Mouse (Mus musculus): ENCODE measurements around the gene Phykpl.
A peak's percentile ranks its signal among the peaks of the same experiment; 100 is the strongest.
"Not testable (repeated sequence)": the region's sequence is repeated elsewhere in the genome, so short reads cannot be mapped to it uniquely, and the experiment has no call there.

Phykpl gene

DNA sequence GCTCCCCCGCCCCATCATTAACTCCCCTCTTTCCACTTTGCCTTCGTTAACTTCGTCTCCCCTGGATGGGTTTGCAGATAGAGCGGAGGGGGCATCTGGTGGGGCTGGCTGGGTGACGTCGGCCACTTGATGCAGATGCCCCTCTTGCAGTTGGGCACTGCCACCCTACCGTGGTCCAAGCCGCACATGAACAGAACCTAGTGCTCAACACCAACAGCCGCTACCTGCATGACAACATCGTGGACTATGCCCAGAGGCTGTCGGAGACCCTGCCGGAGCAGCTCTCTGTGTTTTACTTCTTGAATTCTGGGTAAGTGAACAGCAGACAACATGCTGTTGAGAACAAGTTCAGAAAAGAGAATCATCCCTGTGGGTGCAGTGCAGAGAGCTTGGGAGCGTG, 1.9 kb downstream of the Phykpl start:
- DNase-seq (ENCODE audit: low spot score), result no peak

DNA sequence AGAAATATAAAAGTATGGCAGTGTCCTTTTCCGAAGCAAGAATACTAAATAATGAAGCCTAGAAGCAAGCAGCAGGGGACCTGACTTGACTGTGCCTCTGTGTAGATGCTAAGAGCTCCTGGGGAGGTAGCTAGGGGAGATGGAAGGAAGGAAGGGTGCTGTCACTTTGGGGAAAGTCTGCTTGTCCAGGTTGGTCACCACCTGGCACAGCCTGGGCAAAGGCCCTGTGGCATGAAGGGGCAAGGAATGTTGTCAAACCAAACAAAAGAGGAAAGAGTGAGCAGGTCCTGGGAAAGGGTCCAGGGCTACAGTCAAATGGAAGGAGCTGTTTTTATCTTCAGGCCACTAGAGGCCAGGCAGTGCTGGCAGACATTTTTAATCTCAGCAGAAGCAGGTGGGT, 2.5 kb downstream of the Phykpl start:
- no peak for DNase-seq (ENCODE audit: low spot score)

DNA sequence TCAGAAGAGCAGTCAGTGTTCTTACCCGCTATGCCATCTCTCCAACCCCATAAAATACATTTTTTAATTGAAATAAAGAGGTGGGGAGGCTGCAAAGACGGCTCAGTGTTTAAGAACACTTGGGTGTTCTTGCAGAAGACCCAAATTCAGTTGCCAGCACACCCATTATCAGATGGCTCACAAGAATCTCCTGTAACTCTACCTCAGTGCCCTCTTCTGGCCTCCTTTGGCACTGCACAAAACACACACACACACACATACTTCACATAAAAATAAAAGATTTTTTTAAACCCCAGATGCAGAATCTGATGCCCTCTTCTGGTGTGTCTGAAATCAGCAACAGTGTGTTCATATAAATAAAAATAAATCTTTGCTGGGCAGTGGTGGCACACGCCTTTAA, 4.3 kb downstream of the Phykpl start:
- no peak for DNase-seq (ENCODE audit: low spot score)

DNA sequence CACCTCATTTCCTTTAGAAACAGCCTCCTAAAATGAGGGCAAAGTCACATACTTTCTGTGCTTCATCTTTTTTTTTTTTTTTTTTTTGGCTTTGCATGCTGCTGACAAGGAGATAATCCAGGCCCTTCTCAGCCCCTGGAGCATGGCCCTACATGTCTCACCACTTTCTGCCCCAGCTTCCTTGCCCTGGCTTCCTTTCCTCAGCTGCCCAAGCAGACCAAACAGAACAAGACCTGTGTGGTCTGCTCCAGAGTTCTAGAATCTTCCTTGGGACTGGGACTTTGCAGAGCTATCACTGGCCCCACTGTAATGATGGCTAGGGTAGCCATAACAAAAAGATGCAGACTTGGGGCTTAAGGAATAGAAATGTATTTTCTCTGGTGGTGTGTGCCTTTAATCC, 5.4 kb downstream of the Phykpl start:
- no peak for DNase-seq (ENCODE audit: low spot score)

DNA sequence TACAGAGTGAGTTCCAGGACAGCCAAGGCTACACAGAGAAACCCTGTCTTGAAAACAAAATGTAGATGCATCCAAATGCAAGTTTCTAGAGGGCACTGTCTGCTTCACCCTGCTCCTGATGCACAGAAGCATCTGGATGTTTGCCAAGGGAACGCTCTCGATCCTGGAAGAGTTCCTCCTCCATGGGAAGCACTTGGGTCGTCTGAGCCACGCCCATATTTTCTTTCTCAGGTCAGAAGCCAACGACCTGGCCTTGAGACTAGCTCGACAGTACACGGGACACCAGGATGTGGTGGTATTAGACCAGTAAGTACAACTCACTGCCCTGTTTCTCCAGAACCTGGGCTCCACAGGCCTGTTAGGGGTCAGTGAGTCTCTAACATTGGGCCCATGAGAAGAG, 6.6 kb downstream of the Phykpl start:
- no peak for DNase-seq (ENCODE audit: low spot score)

DNA sequence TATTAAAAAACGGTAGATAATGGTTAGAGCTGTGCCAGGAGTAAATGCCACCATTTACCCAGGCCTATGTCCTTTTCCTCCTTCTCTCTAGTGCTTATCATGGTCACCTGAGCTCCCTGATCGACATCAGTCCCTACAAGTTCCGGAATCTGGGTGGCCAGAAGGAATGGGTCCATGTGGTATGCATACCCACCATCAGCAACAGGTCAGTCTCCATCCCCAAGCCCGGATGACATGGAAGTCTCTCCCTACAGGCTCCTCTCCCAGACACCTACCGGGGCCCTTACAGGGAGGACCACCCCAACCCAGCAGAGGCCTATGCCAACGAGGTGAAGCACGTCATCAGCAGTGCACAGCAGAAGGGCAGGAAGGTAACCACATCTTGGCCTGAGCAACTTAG, 7.4 kb downstream of the Phykpl start:
- DNase-seq (ENCODE audit: low spot score), result no peak

DNA sequence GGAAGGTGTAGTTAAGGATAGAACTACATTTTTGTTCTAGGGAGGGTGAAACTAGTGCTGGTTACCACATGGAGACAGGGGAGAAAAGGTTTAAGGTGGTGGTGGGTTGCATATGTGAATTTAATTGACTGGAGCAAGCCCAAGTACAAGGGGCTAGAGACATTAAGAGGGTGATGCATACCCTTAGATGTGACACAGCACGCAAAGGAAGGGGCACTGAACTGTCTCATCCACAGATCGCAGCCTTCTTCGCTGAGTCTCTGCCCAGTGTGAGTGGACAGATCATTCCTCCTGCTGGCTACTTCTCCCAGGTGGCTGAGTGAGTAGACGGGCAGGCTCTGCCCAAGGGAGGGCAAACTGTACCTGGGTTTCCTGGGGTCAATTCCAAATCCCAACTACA, 8.8 kb downstream of the Phykpl start:
- no peak for DNase-seq (ENCODE audit: low spot score)

DNA sequence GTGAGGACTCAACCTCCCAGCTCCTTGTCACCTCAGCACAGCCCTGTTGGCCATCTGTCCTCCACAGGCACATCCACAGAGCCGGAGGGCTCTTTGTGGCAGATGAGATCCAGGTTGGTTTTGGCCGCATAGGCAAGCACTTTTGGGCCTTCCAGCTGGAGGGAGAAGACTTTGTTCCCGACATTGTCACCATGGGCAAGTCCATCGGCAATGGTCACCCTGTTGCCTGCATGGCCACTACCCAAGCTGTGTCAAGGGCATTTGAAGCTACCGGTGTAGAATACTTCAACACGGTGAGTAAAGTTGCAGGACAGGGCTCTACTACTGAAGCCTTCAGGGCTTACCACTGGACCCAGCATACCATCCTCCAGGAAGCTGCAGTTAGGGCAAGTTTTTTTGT, 9.3 kb downstream of the Phykpl start:
- no peak for DNase-seq (ENCODE audit: low spot score)

DNA sequence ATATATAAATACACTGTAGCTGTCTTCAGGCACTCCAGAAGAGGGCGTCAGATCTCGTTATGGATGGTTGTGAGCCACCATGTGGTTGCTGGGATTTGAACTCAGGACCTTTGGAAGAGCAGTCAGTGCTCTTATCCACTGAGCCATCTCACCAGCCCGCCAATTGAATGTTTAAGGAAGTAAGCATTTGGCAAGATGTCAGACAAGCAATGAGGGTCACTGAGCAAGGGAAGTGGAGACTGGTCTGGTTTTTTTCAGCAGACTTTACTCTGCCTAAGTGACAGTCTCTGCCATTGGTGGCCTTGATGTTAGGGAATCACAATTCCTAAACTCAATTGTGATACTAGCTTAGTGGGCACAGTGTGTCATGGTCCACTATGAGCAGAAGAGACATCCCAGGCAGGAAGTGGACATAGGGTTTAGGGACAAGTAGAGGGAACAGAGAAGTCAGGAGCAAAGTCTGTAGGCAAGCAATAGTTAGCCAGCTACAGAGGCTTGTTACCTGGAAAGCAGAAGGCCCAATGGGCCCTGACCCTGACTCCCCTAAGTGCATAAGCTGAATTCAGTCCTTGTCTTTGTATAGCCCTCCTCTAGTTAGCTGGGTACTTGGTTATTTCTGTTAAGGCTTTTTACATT, 10.3 kb downstream of the Phykpl start:
- DNase-seq (ENCODE audit: low spot score), result no peak

DNA sequence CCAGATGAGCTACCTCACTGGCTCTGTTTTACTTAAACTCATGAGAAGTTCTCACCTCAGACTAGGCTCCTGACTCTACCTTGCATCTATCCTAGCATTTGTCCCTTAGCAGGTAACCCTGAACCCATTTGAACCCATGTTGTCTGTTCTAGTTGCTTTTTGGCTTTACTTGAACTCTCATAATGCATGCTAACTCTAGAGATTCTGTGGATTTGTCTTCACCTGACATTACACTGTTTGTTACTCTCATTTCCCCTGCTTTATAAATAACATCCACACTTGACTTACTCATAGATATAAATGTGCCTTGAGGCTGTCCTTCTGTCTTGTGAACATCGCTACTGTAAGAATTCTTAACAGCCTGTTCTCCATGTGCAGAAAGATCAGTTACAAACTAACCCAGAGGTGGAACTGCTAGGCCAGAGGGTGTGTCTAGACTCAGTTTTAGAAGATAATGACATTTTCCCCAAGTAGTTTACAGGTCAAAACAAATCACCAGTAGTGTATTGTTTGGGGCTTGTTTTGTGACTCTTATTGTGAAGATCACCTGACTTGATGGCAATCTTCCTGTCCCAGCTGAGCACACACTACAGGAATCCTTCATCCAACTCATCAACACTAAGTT, 11.0 kb downstream of the Phykpl start:
- DNase-seq (ENCODE audit: low spot score), result no peak

DNA sequence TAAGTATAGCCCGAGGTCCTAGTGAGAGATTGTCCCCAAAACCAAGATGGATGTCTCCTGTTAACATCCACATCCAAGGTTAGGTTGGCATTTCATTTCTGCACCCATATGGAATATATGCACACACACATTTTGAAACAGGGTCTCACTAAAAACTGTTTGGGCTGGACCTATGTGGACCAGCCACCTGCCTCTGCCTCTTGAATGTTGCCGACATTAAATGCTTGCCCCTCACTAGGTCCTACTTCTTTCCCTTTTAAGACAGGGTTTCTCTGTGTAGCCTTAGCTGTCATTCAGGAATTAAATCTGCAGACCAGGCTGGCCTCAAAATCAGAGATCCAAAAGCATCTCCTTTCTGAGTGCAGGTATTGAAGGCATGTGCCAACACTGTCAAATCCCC, 13.0 kb downstream of the Phykpl start:
- no peak for DNase-seq (ENCODE audit: low spot score)

DNA sequence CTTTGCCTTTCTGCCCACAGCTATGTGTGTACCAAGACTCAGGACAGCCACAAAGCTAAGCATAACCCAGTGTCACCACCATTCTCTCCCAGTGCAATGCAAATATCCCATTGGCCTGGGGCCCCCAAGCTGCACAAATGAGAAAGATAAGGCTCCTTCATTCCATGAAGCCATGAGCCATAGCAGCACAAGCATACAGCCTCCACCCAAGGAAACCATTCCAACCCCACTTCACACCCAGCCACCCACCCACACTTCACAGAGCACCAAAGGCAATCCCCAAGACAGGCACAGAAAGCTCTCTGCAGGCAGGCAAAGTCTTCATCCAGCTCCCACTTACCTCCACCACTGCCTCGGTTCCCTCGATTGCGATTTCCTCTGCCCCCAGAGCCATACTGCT, 17.7 kb downstream of the Phykpl start:
- no peak for DNase-seq (ENCODE audit: low spot score)

DNA sequence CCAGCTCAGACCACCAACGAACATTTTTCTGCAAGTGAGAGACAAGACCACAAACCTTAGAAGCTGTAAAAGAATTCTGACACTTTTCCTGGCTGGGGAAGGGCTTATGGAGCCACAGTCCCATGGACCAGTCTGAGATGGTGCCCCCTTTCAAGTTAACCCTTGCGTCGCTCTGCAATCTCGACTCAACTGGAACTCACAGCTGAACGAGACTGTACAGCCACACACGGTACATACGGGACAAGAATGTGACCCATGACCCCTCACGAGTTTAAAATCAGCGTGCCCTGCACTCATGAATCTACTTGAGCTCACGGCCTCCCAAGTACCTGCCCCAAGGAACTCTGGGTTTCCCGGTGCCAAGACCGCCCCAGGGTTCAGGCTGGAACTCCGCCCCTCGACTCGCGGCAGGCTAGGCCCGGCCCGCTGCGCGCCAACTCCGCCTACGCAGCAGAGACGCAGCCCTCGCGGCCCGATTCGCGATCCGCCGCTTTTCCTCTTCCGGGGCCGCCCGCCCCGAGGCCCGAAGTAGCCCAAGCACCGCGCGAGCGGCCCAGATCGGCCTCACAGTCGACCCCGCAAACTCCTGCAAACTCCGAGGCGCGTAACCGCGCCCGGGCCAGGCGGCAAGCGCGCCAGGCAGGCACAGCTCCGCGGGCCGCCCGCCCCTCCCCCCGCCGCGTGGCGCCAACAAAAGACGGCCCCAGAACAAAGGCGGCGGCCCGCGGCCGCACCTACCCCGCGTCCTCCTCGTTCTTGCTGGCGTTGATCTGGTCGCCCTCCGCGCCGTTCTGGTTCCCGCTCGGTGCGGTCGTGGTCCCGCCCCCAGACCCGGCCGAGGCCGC, 21.3 kb downstream of the Phykpl start:
- peak; percentile 83 for DNase-seq (ENCODE audit: low spot score)

DNA sequence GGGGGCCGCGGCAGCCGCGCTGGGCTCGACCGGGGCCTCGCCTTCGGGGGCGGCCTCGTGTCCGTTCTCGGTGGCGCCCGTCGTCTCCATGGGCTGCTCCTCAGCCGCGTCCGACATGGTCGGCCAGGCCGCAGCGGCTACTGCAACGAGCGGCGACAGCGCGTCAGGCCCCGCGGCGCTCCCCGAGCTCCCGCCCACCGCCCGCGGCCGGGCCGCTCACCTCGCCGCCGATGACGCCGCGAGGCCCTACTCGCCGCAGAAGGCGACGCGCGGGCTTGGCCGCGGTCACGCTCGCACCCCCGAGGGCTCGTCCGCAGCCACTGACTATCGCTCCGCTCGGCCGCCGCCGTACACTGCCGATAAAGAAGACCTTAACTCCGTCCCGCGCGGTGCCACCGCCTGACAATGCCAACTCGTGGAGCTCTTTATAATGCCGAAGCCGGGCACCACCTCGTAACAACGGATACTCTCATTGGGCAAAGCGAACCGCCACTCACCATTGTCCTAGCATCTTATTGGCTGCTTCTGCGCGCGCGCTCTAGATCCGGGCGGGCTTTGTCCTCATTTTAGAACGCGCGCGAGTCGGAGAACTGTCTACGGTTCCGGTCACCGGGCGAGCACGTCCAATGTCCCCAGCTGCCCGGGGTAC, 22.0 kb downstream of the Phykpl start, which contains the start of gene Hnrnpab:
Gene Hnrnpab, minus strand, starts transcription at position 401 of the 649 bp plus-strand sequence.
- peak; percentile 99 for DNase-seq (ENCODE audit: low spot score)

DNA sequence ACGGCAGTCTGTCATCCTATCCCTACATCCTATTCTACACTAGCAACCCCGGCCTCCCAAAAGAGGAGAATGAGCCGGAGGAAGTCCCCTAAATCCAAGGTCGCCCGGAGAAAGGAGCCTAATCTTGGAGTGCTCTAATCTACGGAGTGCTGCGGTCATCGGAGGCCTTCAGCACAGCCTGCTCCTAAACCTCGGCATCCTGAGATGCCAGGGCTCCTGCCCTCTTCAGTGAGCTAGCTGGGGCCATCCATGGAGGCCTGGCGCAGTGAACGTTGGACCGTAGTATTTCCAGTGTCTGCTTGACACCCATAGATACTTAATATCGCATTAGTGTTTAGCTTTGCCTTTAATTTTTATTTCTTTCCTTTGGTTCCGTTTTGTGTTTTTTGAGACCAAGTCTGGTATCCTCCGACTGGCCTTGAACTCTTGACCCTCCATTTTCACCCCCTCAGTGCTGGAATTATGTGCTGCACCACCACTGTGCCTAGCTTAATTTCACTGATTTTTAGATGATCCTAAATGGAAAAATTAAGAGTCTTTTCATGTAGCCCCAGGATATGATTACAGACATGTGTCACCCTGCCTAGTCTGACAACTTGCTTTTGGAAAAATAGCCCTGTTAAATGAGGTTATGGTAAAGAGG, 22.7 kb downstream of the Phykpl start:
- no peak for DNase-seq (ENCODE audit: low spot score)

DNA sequence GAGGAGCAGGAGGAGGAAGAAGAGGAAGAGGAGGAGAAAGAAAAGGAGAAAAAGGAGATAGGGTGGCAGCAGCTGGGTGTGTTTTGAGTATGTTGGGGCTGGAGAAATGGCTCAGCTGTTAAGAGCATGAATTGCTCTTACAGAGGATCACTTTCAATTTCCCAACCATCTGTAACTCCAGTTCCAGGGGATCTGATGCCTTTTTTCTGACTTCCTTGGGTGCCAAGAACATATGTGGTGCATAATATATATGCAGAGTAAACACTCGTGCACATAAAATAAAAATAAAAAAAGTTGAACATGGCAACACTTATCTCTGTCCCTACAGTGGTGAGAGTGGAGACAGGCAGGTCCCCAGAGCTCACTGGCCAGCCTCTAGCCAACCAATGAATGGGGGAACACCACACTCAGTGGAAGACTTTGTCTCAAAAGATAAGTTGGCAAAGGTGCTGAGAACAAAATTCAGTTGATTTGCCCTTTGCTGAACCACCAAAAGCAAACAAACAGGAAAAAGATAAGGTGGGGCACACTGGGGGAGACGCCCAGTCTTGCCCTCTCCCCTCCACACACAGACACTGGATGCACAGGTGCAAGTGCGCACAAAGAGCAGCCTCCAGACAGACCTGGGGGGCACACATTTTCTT, 24.8 kb downstream of the Phykpl start:
- DNase-seq (ENCODE audit: low spot score), result no peak

DNA sequence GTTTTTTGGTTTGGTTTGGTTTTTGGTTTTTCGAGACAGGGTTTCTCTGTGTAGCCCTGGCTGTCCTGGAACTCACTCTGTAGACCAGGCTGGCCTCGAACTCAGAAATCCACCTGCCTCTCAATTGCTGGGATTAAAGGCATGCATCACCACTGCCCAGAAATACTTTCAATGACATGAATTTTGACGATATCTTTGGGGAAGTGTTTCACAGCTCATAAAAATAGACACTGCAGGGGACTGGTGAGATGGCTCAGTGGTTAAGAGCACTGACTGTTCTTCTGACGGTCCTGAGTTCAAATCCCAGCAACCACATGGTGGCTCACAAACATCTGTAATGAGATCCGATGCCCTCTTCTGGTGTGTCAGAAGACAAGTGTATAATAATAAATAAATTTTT, 25.4 kb downstream of the Phykpl start:
- DNase-seq (ENCODE audit: low spot score), result not testable (repeated sequence)

DNA sequence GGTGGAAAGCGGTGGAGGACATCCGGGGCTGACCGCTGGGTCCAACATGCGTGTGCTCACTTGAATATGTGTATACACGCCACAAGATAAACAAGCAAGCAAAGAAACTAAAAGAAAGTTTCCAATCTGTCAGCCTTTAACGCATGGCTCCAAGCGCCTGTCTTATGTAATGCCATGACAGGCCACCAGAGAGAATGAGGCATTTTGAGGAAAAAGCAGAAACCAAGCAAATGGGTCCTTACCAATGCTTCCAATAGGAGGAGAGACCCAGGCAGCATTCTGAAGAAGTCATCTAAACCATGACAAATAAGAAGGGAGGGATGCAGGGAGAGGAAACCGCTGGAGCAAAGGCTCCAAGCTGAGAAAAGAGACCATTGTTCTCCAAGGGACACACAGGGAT, 29.7 kb downstream of the Phykpl start:
- no peak for DNase-seq (ENCODE audit: low spot score)

DNA sequence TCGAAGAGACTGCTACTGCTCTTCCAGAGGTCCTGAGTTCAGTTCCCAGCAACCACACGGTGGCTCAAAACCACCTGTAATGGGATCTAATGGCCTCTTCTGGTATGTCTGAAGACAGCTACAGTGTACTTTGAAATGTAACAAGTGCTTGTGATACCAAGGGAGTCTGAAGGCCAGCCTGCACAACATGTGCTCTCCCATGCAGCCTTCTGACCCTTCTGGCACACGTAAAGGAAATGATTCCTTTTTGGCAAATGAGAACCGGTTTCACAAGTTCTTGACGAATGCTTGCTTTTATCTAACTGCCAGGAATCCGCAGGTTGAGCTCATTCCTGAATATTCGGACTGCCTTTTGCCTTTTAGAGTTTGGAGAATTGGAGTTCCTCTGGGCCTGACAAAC, 30.6 kb downstream of the Phykpl start:
- no peak for DNase-seq (ENCODE audit: low spot score)

DNA sequence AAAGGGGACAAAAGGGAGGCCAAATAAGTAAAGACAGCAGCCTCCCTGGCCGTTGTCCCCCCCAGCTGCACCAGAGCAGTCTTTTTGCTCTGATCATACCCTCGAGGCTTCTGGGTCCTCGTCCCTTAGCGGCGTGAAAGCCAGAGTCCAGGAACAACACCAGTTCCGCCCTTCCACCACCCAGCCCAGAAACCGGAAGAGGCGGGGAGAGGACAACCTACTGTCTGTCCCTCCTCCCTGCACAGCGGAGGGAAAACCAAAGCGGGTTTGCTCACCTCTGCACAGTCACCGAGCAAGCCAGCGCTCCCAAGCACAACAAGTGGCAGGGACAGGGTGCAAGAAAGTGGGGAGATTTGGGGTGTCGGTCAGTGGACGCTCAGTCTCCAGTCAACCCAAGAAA, 31.0 kb downstream of the Phykpl start:
- peak; percentile 88 for DNase-seq (ENCODE audit: low spot score)

DNA sequence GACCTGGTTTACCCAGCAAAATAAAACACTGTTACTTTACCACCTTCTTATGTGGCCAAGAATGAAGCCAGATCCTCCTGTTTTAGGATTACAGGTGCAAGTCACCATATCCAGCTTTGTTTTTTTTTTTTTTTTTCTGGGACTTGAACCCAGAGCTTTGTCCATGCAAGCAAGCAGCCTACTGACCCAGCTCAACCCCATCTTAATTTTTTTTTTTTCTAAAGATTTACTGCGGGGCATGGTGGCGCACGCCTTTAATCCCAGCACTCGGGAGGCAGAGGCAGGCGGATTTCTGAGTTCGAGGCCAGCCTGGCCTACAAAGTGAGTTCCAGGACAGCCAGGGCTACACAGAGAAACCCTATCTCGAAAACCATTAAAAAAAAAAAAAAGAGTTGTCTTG, 31.6 kb downstream of the Phykpl start:
- not testable (repeated sequence) for DNase-seq (ENCODE audit: low spot score)

DNA sequence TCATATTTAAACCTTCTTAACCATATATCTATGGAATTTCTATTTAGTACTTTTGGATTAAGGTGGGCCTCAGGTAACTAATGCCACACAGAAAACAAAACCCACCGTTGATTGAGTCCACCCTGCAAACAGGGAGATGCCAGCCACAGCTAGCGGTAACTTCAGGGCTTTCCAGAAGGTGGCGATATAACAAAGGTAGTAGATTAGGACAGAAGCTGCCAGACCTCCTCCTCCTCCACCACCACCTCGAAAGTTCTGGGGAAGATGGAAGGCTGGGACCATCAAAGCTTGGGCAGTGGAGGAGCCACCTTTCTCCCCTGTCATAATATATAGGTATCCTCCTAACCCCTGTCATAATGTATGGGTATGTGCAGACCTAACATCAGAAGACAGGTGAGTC, 33.1 kb downstream of the Phykpl start:
- peak; percentile 84 for DNase-seq (ENCODE audit: low spot score)
